Mouse (Mus musculus) embryonic fibroblast, embryonic 13.5 days (primary cell): Measurements from ENCODE around the gene Adamtsl1.

ENCODE experiments used
- CTCF ChIP-seq: IDR thresholded peaks from 2 replicates; pipeline ENCODE4 v1.5.1; 2011; ENCODE audit warnings: mild to moderate bottlenecking, control low read depth, low read length, moderate library complexity, borderline replicate concordance; ENCODE audit not compliant: insufficient read depth
- POLR2A ChIP-seq: IDR thresholded peaks from 2 replicates; pipeline ENCODE4 v1.6.1; 2011; ENCODE audit warnings: low read depth, mild to moderate bottlenecking, control low read depth, low read length, moderate library complexity

DNA sequence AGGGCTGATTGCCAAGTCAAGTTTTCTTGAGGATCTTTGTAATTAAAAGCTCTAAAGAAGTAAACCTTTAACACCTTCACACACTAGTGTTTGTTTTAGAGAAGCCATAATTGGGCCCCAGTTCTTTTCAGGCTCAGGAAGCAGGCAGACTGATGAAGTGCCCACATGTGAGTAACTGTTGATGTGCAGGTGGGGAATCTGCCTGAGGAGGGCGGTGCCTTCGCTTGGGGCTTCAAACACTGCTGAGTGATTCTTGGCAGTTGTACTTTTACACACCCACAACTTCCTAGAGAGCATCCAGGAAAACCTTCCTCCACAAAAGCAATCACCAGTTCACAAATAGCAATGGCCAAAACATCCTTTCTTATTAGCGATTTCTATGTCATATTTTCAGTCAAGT is 719.2 kb downstream of the Adamtsl1 start:
- TF ChIP-seq CTCF (no peak), POLR2A (no peak)
